Mouse (Mus musculus): ENCODE results near the gene Cmpk1. TPM values are rescaled to one million over a fixed set of nuclear protein-coding genes. Genes with fewer than 3 reads are reported as not detected.
"Not testable (repeated sequence)": the region's sequence is repeated elsewhere in the genome, so short reads cannot be mapped to it uniquely, and the experiment has no call there.

Cmpk1 gene
- polyA plus RNA-seq, 1 experiment from 2014 or later = 69.6 TPM

- WGBS = 94% methylated on average over 5 of the region's 5 CpGs
- Histone ChIP-seq H3K9me3 (replicated peaks) (no peaks in the 10 kb centered on the region), H3K27ac (no peak overlapping the region), H3K4me1 (no peaks in the 10 kb centered on the region), H3K36me3 (peaks cover 35% of the 10 kb centered on the region), H3K4me3 (no peak overlapping the region), H3K27me3 (ENCODE audit: low read depth, poor library complexity, severe bottlenecking) (no peaks in the 10 kb centered on the region)
- no peak for DNase-seq (ENCODE audit: low spot score)
These were observed 16.3 kb downstream of the Cmpk1 start for GRCm38 (mm10) chr4:114970736-114971135.

DNA sequence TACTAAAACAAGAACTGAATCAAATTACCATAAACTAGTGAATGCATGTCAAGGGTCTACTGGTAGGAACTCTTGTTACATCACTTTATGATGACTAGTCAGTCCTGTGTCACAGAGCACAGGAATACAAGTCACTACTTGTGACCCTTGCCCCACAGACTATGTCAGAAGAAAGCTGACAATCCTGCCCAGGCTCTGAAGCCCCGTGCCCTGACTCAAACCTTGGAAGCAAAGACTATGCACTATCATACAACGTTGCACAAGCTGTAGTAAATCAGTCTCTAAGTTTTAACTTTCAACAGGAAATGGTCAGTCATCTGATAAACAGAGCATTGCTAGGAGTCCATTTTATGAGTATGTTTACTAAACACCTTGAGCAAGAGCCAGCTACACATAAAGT lies 26.2 kb downstream of the Cmpk1 start:
- peaks cover 54% of the 10 kb centered on the region for H3K36me3 ChIP-seq
- H3K4me3 ChIP-seq; H3K4me1 ChIP-seq; H3K27me3 ChIP-seq (ENCODE audit: low read depth, poor library complexity, severe bottlenecking); DNase-seq (ENCODE audit: low spot score); H3K27ac ChIP-seq; H3K9me3 ChIP-seq (replicated peaks): not testable (repeated sequence)
- WGBS = 82% methylated on average over 2 of the region's 2 CpGs

DNA sequence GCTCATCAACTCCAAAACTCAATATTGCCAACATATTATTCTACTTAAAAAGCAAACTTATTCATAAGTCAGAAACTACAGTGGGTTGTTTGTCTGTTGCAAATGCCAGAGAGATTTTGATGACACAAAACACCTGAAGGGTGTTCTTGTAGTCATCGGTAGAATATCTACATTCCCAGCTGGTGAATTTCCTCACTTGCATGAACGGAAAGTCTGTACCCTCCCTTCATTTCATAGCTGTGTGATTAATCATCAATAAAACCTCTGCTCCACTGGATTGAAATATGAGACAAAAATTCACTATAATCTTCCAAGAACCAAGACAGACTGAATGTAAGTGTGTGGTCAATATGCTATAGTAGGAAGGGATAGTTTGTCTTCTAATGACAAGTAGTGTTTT lies 27.5 kb downstream of the Cmpk1 start:
- Histone ChIP-seq H3K4me3 (no peak overlapping the region), H3K9me3 (replicated peaks) (no peaks in the 10 kb centered on the region), H3K27ac (no peak overlapping the region), H3K4me1 (no peaks in the 10 kb centered on the region), H3K36me3 (peaks cover 40% of the 10 kb centered on the region), H3K27me3 (ENCODE audit: low read depth, poor library complexity, severe bottlenecking) (no peaks in the 10 kb centered on the region)
- 97% methylated on average over 2 of the region's 2 CpGs for WGBS
- DNase-seq (ENCODE audit: low spot score) = no peak

DNA sequence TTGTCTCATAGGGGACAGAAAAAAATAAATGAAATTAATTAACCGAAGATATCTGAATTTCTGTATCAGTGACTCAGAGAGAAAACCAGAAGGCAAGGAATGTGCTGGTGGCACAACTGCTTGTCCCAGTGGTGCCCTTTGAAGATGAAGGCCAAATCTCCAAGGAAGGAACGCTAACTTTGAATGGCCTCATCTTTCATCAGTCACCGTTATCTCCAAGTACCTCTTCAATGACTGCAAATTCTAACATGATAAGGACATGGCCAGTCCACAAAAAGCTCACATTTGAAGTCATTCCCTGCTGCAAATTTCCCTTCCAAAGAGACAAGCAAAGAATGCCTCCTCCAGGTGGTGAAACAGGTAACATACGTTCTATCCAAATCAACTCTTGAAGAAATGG lies 28.3 kb downstream of the Cmpk1 start:
- Histone ChIP-seq H3K27ac (no peak overlapping the region), H3K36me3 (peaks cover 35% of the 10 kb centered on the region), H3K27me3 (ENCODE audit: low read depth, poor library complexity, severe bottlenecking) (no peaks in the 10 kb centered on the region), H3K9me3 (replicated peaks) (no peaks in the 10 kb centered on the region), H3K4me3 (no peak overlapping the region), H3K4me1 (no peaks in the 10 kb centered on the region)
- DNase-seq (ENCODE audit: low spot score) = no peak
- WGBS = 94% methylated on average over 4 of the region's 4 CpGs

- peaks cover 34% of the 10 kb centered on the region for H3K36me3 ChIP-seq
- no peak overlapping the region for H3K27ac ChIP-seq
- WGBS = 89% methylated on average over 2 of the region's 2 CpGs
- H3K4me1 ChIP-seq = peaks cover 4% of the 10 kb centered on the region
- DNase-seq (ENCODE audit: low spot score) = no peak
- no peak overlapping the region for H3K4me3 ChIP-seq
- H3K27me3 ChIP-seq (ENCODE audit: low read depth, poor library complexity, severe bottlenecking) = no peaks in the 10 kb centered on the region
- no peaks in the 10 kb centered on the region for H3K9me3 ChIP-seq (replicated peaks)
These were observed 28.8 kb downstream of the Cmpk1 start for GRCm38 (mm10) chr4:114958231-114958630.

GRCm38 (mm10) chr4:114957403-114957802 lies 29.6 kb downstream of the Cmpk1 start:
- H3K27ac ChIP-seq = no peak overlapping the region
- no peak for DNase-seq (ENCODE audit: low spot score)
- H3K4me3 ChIP-seq = no peak overlapping the region
- H3K4me1 ChIP-seq = peaks cover 7% of the 10 kb centered on the region
- no peaks in the 10 kb centered on the region for H3K9me3 ChIP-seq (replicated peaks)
- peaks cover 26% of the 10 kb centered on the region for H3K36me3 ChIP-seq
- no peaks in the 10 kb centered on the region for H3K27me3 ChIP-seq (ENCODE audit: low read depth, poor library complexity, severe bottlenecking)

DNA sequence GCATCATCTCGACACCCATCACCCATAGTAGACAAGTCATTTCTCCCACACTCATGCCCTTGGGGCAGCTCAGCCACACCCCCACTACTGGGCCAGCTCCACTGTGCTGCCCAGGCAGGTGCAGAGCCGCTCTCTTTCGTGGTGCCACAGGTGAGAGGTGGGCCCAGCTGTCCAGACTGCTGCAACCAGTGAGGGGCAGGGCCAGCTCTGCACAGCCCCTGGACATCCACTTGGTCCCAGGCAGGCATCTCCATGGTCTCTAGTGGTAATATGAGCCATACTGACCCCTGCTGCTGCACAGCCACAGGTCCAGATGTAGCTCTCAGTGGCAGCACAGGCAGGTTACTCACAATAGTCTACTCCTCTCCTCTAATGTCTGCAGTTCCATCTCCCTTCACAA lies 33.9 kb downstream of the Cmpk1 start:
- no peak for DNase-seq (ENCODE audit: low spot score)
- no peaks in the 10 kb centered on the region for H3K9me3 ChIP-seq (replicated peaks)
- no peak overlapping the region for H3K27ac ChIP-seq
- H3K4me3 ChIP-seq = no peak overlapping the region
- H3K4me1 ChIP-seq = peaks cover 7% of the 10 kb centered on the region
- peaks cover 25% of the 10 kb centered on the region for H3K27me3 ChIP-seq (ENCODE audit: low read depth, poor library complexity, severe bottlenecking)
- H3K36me3 ChIP-seq = no peaks in the 10 kb centered on the region; the same call in 1 of the 2 replicates
- 75% methylated on average over 3 of the region's 3 CpGs for WGBS

DNA sequence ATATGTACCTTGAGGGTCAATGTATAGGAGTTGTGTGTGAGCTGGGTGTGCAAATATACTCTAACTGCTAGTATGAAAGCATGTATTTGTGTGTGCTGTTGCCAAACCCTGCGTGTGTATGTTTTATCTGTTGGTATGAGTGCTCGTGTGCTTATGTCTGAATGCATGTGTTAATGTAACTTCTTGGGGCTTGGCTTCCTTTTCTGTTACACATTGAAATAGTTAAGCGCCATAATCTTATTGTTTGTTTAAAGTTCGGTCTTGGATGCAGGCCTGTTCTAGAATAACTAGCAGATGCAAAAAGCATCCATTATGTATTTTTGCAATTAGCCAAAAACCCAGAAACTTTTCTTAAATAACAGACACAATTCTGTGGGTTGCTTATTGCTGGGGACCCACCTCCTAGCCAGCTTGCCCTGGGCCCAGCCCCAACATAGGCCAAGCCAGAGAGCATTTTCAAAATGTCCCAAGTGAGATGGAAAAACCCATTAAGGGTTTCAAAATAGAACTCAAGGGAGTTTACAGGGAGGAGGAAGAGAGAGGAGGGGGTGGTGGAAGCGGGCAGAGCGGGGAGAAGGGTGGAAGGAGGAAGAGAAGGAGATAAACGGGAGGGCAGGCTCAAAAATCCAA lies 39.1 kb downstream of the Cmpk1 start:
- Histone ChIP-seq H3K4me1 (peaks cover 22% of the 10 kb centered on the region), H3K27ac (no peak overlapping the region), H3K36me3 (no peaks in the 10 kb centered on the region), H3K9me3 (replicated peaks) (no peaks in the 10 kb centered on the region), H3K27me3 (ENCODE audit: low read depth, poor library complexity, severe bottlenecking) (peaks cover 66% of the 10 kb centered on the region), H3K4me3 (no peak overlapping the region)
- WGBS = 74% methylated on average over 7 of the region's 7 CpGs
- no peak for DNase-seq (ENCODE audit: low spot score)

DNA sequence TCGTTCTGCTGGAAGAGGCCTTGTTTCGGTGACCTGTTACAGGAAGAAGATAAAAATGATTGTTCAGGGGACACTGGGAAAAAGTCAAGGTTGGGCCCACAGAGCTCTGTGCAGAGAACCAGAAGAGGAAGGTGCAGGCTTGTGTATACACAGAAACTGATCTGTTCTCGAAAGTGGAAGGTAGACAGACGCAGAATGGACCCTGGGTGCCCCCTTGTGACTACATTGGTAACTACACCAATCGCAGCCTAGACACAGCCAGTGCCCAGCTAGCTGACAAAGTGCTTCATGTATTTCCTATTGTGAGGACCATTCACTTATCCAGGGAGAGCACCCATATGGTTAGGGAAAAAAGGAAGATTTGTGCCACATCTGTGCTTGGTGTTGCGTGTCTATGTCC lies 39.6 kb downstream of the Cmpk1 start:
- 28% methylated on average over 6 of the region's 6 CpGs for WGBS
- peaks cover 27% of the 10 kb centered on the region for H3K4me1 ChIP-seq
- peaks cover 66% of the 10 kb centered on the region for H3K27me3 ChIP-seq (ENCODE audit: low read depth, poor library complexity, severe bottlenecking)
- DNase-seq (ENCODE audit: low spot score) = peak; percentile 83
- no peaks in the 10 kb centered on the region for H3K36me3 ChIP-seq
- no peak overlapping the region for H3K4me3 ChIP-seq
- H3K27ac ChIP-seq = no peak overlapping the region
- H3K9me3 ChIP-seq (replicated peaks) = no peaks in the 10 kb centered on the region

DNA sequence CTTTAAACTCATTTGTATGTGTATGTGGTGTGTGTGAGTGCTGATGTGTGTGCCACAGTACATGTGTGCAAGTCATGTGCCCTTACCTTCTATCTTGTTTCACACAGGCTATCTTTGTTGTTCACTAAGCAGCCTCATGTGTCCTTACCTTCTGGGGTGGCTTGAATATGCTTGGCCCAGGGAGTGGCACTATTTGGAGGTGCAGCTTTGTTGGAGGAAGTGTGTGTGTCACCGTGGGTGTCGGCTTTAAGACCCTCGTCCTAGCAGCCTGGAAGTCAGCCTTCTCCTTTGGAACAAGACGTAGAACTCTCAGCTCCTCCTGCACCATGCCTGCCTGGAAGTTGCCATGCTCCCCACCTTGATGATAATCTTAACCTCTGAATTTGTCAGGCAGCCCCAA lies 40.6 kb downstream of the Cmpk1 start:
- no peak overlapping the region for H3K4me3 ChIP-seq
- 86% methylated on average over 4 of the region's 4 CpGs for whole genome bisulfite sequencing
- no peaks in the 10 kb centered on the region for H3K36me3 ChIP-seq
- no peak for DNase-seq (ENCODE audit: low spot score)
- peaks cover 71% of the 10 kb centered on the region for H3K27me3 ChIP-seq (ENCODE audit: low read depth, poor library complexity, severe bottlenecking)
- peaks cover 37% of the 10 kb centered on the region for H3K4me1 ChIP-seq
- H3K9me3 ChIP-seq (replicated peaks) = no peaks in the 10 kb centered on the region
- no peak overlapping the region for H3K27ac ChIP-seq

DNA sequence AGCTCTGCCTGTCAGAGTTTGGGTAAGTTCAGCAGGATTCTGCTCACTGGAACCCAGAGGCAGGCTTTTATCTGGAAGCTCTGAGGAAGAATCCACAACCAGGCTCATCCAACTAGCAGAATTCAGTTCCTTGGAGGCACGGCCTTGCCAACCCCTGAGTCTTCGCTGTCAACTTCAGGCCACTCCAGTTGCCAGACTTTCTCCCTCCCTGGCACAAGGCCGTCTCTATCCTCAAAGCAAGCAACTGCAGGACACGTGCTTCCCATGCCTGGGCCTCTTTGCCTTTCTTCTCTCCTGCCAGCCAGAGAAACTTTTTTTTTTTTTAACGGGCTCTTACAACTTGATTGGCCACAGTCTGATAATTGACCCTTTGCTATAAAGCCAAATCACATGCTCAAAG lies 42.0 kb downstream of the Cmpk1 start:
- Histone ChIP-seq H3K27ac (no peak overlapping the region), H3K9me3 (replicated peaks) (no peaks in the 10 kb centered on the region), H3K27me3 (ENCODE audit: low read depth, poor library complexity, severe bottlenecking) (peaks cover 75% of the 10 kb centered on the region), H3K4me1 (peaks cover 41% of the 10 kb centered on the region), H3K4me3 (no peak overlapping the region), H3K36me3 (no peaks in the 10 kb centered on the region)
- WGBS = 25% methylated on average over 5 of the region's 5 CpGs
- no peak for DNase-seq (ENCODE audit: low spot score)

- Histone ChIP-seq H3K36me3 (no peaks in the 10 kb centered on the region), H3K27ac (peak overlapping the region; percentile 61), H3K27me3 (ENCODE audit: low read depth, poor library complexity, severe bottlenecking) (peaks cover 75% of the 10 kb centered on the region), H3K4me3 (no peak overlapping the region), H3K4me1 (peaks cover 45% of the 10 kb centered on the region), H3K9me3 (replicated peaks) (no peaks in the 10 kb centered on the region)
- DNase-seq (ENCODE audit: low spot score) = no peak
- WGBS = 10% methylated on average over 8 of the region's 8 CpGs
These were observed 44.5 kb downstream of the Cmpk1 start for GRCm38 (mm10) chr4:114942583-114942982.

DNA sequence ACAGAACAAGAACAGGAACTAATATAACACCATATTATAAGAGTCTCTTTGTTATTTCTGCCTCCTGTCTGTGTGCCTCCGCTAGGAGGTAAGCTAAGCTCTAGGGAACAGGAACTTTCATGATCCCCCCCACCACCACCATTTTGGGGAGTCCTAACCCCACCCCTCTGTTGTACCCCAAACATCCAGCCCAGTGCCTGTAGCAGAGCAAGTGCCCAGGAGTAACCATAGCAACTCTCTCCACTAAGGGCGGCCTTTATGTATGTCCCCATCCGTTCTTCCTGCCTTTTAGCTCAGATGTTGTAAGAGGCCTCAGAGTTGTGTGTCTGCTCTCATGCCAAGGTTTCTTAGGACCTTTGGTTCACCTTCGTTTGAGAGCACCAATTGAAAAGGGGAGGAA lies 44.9 kb downstream of the Cmpk1 start:
- 41% methylated on average over 4 of the region's 4 CpGs for WGBS
- no peak for DNase-seq (ENCODE audit: low spot score)
- no peaks in the 10 kb centered on the region for H3K9me3 ChIP-seq (replicated peaks)

DNA sequence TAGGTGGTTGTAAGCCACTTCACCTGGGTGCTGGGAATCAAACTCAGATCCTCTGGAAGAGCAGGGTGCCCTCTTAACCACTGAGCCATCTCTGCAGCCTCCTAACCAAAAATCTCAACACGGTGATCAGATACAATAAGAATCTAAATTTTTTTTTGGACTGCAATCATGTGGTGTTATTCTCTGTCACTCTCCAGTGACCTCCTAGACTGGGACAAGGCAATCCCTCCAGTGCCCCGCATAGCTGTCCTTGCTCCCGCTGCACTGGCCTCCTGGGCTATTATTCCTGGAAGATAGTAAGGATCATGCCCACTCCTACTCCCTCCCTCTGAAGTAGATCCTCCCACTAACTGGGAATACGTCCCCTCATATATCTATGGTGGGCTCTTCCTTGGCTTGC lies 45.7 kb downstream of the Cmpk1 start:
- Histone ChIP-seq H3K27ac (no peak overlapping the region), H3K27me3 (ENCODE audit: low read depth, poor library complexity, severe bottlenecking) (peaks cover 74% of the 10 kb centered on the region), H3K4me3 (no peak overlapping the region), H3K36me3 (no peaks in the 10 kb centered on the region), H3K9me3 (replicated peaks) (no peaks in the 10 kb centered on the region), H3K4me1 (peaks cover 50% of the 10 kb centered on the region)
- WGBS = 85% methylated on average over 4 of the region's 4 CpGs
- no peak for DNase-seq (ENCODE audit: low spot score)

More for the DNA sequence above, 44.9 kb downstream of the Cmpk1 start:
- peaks cover 75% of the 10 kb centered on the region for H3K27me3 ChIP-seq (ENCODE audit: low read depth, poor library complexity, severe bottlenecking)
- peak overlapping the region; percentile 61 for H3K27ac ChIP-seq
- no peak overlapping the region for H3K4me3 ChIP-seq
- H3K36me3 ChIP-seq = no peaks in the 10 kb centered on the region
- H3K4me1 ChIP-seq = peaks cover 50% of the 10 kb centered on the region
